Comparison of ENCODE assay signal across 21 mouse cellular contexts in the genomic region with DNA sequence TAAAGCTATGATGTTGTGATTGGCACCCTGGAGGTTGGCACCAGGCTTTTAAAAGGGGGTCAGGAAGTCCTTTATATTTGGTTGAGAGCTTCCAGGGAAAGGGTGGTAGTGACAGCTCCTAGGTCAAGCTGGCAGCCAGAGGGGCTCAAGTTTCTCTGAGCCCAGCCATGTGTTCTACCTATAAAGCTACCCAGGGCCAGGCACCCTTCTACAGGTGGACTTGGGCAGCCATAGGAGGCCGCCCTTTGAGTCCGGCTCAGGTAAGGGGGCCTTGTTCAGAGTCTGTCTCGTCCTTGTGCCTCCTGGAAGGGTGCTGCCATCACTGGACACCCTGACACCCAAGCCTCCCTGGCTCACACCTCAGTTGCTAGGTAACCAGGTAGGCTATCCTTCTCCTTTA.
DNase-seq lines count a peak whose midpoint lies in the region; ATAC-seq and TF ChIP-seq lines count a peak whose summit lies in the region.
"Had no signal": no experiment of that assay in that cellular context is flagged by ENCODE, and none has a peak within 500 bp of the region (broad histone marks: within the 10 kb centered on the region; RNA-seq: fewer than 3 reads in every experiment).

No protein-coding gene starts in this region.

- 63% methylated on average over 3 of the region's 3 CpGs for WGBS in cerebellum, adult 2 months
- 84% methylated on average over 3 of the region's 3 CpGs for WGBS in hindbrain, embryonic 15.5 days
- WGBS in hindbrain, postnatal 0 days = 75% methylated on average over 3 of the region's 3 CpGs
- 80% methylated on average over 3 of the region's 3 CpGs for WGBS in midbrain, embryonic 13.5 days
- 83% methylated on average over 3 of the region's 3 CpGs for WGBS in midbrain, embryonic 16.5 days

- H3K4me1 ChIP-seq in cerebellum, adult 2 months (ENCODE audit: control insufficient read depth, insufficient read depth, low read length) = peaks cover 84% of the 10 kb centered on the region
- peaks cover 40% of the 10 kb centered on the region for H3K4me1 ChIP-seq in hindbrain, embryonic 15.5 days (replicated peaks)
- peaks cover 23% of the 10 kb centered on the region for H3K4me1 ChIP-seq in hindbrain, postnatal 0 days (ENCODE audit: insufficient read depth, low read length)
- peaks cover 49% of the 10 kb centered on the region for H3K4me1 ChIP-seq in midbrain, embryonic 13.5 days (replicated peaks)
- 0 out of 2 replicates have a peak, but pooled peaks cover 5% of the 10 kb centered on the region for H3K4me1 ChIP-seq in midbrain, embryonic 16.5 days (ENCODE audit: control insufficient read depth, insufficient read depth, low read length)
- H3K4me1 ChIP-seq: embryonic facial prominence, embryonic 12.5 days had no signal

- H3K9me3 ChIP-seq in hindbrain, embryonic 15.5 days = no peaks in the 10 kb centered on the region
- no peaks in the 10 kb centered on the region for H3K9me3 ChIP-seq in hindbrain, postnatal 0 days (ENCODE audit: low read length)
- no peaks in the 10 kb centered on the region for H3K9me3 ChIP-seq in midbrain, embryonic 13.5 days
- no peaks in the 10 kb centered on the region for H3K9me3 ChIP-seq in midbrain, embryonic 16.5 days (replicated peaks; ENCODE audit: control insufficient read depth, low read length, poor library complexity, severe bottlenecking)
- H3K9me3 ChIP-seq: embryonic facial prominence, embryonic 12.5 days; heart, embryonic 10.5 days; hindbrain, embryonic 12.5 days had no signal

- ATAC-seq in hindbrain, embryonic 15.5 days (ENCODE audit: low FRiP score, low read depth) = no peak
- ATAC-seq in hindbrain, postnatal 0 days = no peak
- no peak for ATAC-seq in midbrain, embryonic 13.5 days
- no peak for ATAC-seq in midbrain, embryonic 16.5 days
- ATAC-seq: activated CD4-positive, CD25-positive, alpha-beta regulatory T cell, adult 4 months; inflammation-experienced regulatory T-cells, adult 6 months; intestine, postnatal 0 days; Patski had no signal

- no peaks in the 10 kb centered on the region for H3K36me3 ChIP-seq in hindbrain, embryonic 15.5 days
- no peaks in the 10 kb centered on the region for H3K36me3 ChIP-seq in hindbrain, postnatal 0 days (ENCODE audit: insufficient read depth, low read length)
- H3K36me3 ChIP-seq in midbrain, embryonic 13.5 days = no peaks in the 10 kb centered on the region
- no peaks in the 10 kb centered on the region for H3K36me3 ChIP-seq in midbrain, embryonic 16.5 days (ENCODE audit: control insufficient read depth, insufficient read depth, low read length)
- H3K36me3 ChIP-seq: embryonic facial prominence, embryonic 12.5 days; heart, embryonic 10.5 days; hindbrain, embryonic 12.5 days had no signal

- H3K27ac ChIP-seq in cerebellum, adult 2 months (ENCODE audit: insufficient read depth, low read length) = peak overlapping the region; percentile 96
- H3K27ac ChIP-seq in hindbrain, embryonic 15.5 days (replicated peaks) = peak overlapping the region; percentile 42
- H3K27ac ChIP-seq in hindbrain, postnatal 0 days = no peak overlapping the region
- 0 out of 2 replicates have a peak overlapping the region, but pooled peaks have one; percentile 63 for H3K27ac ChIP-seq in midbrain, embryonic 13.5 days
- no peak overlapping the region for H3K27ac ChIP-seq in midbrain, embryonic 16.5 days (ENCODE audit: low read length)
- H3K27ac ChIP-seq: embryonic facial prominence, embryonic 12.5 days; heart, embryonic 10.5 days; hindbrain, embryonic 12.5 days had no signal

- H3K9ac ChIP-seq in hindbrain, embryonic 15.5 days = no peak overlapping the region
- H3K9ac ChIP-seq in hindbrain, postnatal 0 days (replicated peaks; ENCODE audit: low read length) = no peak overlapping the region
- H3K9ac ChIP-seq in midbrain, embryonic 13.5 days (replicated peaks) = no peak overlapping the region
- no peak overlapping the region for H3K9ac ChIP-seq in midbrain, embryonic 16.5 days (ENCODE audit: low read depth, low read length)
- H3K9ac ChIP-seq: embryonic facial prominence, embryonic 12.5 days; hindbrain, embryonic 12.5 days had no signal

- no peak for DNase-seq in cerebellum, adult 2 months
- no peak for DNase-seq in cerebellum, adult 8-10 months
- DNase-seq in hindbrain, postnatal 0 days (ENCODE audit: low spot score) = no peak
- DNase-seq in embryo, embryonic 11 days = no peak
- no peak for DNase-seq in heart, adult 18-20 months
- DNase-seq: adrenal gland, postnatal 14 days; gastrocnemius, postnatal 36 days; heart, adult 11 months; heart, postnatal 10 days; heart, postnatal 4 days; kidney, adult 8-10 months had no signal

- no peak overlapping the region for H3K4me2 ChIP-seq in hindbrain, embryonic 15.5 days
- H3K4me2 ChIP-seq in hindbrain, postnatal 0 days (ENCODE audit: low read depth, low read length) = no peak overlapping the region
- no peak overlapping the region for H3K4me2 ChIP-seq in midbrain, embryonic 13.5 days (replicated peaks)
- H3K4me2 ChIP-seq in midbrain, embryonic 16.5 days (ENCODE audit: low read length) = no peak overlapping the region
- H3K4me2 ChIP-seq: embryonic facial prominence, embryonic 12.5 days; hindbrain, embryonic 12.5 days had no signal

- no peak for TF ChIP-seq POLR2A in cerebellum, adult 2 months (IDR thresholded peaks at IDR 0.05; ENCODE audit: borderline replicate concordance, insufficient read depth, low read length)

- no peak for TF ChIP-seq CTCF in cerebellum, adult 2 months (IDR thresholded peaks at IDR 0.05; ENCODE audit: borderline replicate concordance, insufficient read depth, low read depth, low read length)
- TF ChIP-seq CTCF in hindbrain, postnatal 0 days (IDR thresholded peaks at IDR 0.05; ENCODE audit: low read depth) = no peak

- no peak overlapping the region for H3K4me3 ChIP-seq in cerebellum, adult 2 months (replicated peaks; ENCODE audit: insufficient read depth, low read depth, low read length)
- H3K4me3 ChIP-seq in hindbrain, embryonic 15.5 days = no peak overlapping the region
- no peak overlapping the region for H3K4me3 ChIP-seq in hindbrain, postnatal 0 days (ENCODE audit: low read length)
- H3K4me3 ChIP-seq in midbrain, embryonic 13.5 days (replicated peaks) = no peak overlapping the region
- H3K4me3 ChIP-seq in midbrain, embryonic 16.5 days (ENCODE audit: low read depth, low read length) = no peak overlapping the region
- H3K4me3 ChIP-seq: embryonic facial prominence, embryonic 12.5 days; heart, embryonic 10.5 days; hindbrain, embryonic 12.5 days had no signal

- no peaks in the 10 kb centered on the region for H3K27me3 ChIP-seq in cerebellum, adult 2 months (ENCODE audit: control insufficient read depth, insufficient read depth, low read length)
- no peaks in the 10 kb centered on the region for H3K27me3 ChIP-seq in hindbrain, embryonic 15.5 days
- no peaks in the 10 kb centered on the region for H3K27me3 ChIP-seq in hindbrain, postnatal 0 days (ENCODE audit: insufficient read depth, low read length)
- H3K27me3 ChIP-seq in midbrain, embryonic 13.5 days = no peaks in the 10 kb centered on the region
- H3K27me3 ChIP-seq in midbrain, embryonic 16.5 days (ENCODE audit: control insufficient read depth, insufficient read depth, low read depth, low read length) = no peaks in the 10 kb centered on the region
- H3K27me3 ChIP-seq: embryonic facial prominence, embryonic 12.5 days; hindbrain, embryonic 12.5 days had no signal

Comparison
In these comparisons a context has a peak if more than half of its experiments do, and no peak if none do; other contexts are left out.
1. H3K27ac ChIP-seq: peak in cerebellum, adult 2 months (single experiment), hindbrain, embryonic 15.5 days (single experiment) and midbrain, embryonic 13.5 days (single experiment); none in hindbrain, postnatal 0 days (single experiment) and midbrain, embryonic 16.5 days (single experiment).